Mouse (Mus musculus) retina, postnatal 7 days (tissue): ENCODE measurements around the gene Rrp12.
"Not testable (repeated sequence)": the region's sequence is repeated elsewhere in the genome, so short reads cannot be mapped to it uniquely, and the experiment has no call there.

Experiments
- DNase-seq: peaks from one replicate; pipeline ENCODE4 v3.0.0-alpha.2; 2012; ENCODE audit warnings: low read depth, low spot score

Rrp12 gene

DNA sequence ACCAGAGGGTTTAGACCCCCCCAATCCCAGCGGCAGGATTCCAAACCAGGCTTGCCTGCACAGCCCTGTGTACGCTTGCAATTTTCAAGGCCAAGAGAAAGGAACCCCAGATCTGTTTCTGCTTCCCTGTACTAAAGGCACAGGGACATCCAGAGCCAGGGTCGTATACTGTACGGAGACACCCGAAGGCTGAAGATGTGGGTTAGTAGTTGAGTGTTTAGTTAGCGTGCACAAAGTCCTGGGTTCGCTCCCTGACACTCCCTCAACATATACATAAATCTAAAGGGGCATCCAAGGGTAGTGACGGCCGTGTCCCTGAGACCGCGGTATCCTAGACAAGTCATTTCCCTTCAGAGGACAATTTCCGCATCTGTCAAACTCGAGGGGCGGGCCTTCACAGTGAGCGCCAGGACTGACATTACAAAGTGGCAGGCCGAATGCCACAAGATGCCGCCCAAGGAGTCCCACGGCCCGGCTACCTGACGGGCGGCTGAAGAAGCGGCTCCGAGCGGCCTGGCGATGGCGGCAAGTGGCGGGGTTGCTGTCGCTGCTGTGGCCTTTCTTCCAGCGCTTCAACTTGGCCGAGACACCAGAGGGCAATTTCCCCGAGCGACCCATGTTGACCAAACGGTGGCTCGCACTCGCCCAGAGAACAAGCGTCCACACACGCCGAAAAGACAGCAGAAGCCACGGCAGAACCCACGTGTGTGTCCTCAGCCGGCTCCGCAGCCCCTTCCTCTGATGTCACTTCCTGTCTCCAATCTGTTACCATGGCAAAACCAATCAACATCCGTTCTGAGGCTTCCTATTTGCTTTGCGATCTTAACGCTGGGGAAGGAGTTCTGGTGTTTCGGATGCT, at the start of gene Rrp12:
Gene Rrp12, minus strand, starts transcription at position 714 of the 859 bp plus-strand sequence.
- peak; percentile 90 for DNase-seq

DNA sequence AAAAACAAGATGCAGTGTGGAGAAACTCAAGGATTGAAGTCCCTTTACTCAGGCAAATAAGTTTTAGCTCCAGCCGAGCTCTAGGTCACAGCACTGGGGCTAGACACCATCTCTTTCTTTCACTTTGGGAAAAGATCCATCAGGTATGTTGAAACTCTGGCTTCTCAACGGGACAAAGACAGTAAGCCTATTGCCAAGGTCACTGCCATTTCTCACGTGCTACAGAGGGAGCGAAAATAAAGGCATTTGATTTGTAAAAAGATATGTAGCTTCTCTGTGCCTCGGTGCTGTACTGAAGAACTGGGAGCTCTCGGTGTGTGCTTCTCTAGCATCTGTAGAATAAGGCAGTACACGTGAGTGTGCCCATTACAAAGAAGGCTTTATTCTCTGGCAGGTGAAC, 47.9 kb upstream of the Rrp12 start:
- DNase-seq: no peak

GRCm38 (mm10) chr19:41938539-41938938, 42.6 kb upstream of the Rrp12 start:
- DNase-seq: no peak

GRCm38 (mm10) chr19:41935921-41936320, 39.9 kb upstream of the Rrp12 start:
- no peak for DNase-seq

- peak; percentile 50 for DNase-seq
These were observed 38.2 kb upstream of the Rrp12 start for GRCm38 (mm10) chr19:41934124-41934523.

DNA sequence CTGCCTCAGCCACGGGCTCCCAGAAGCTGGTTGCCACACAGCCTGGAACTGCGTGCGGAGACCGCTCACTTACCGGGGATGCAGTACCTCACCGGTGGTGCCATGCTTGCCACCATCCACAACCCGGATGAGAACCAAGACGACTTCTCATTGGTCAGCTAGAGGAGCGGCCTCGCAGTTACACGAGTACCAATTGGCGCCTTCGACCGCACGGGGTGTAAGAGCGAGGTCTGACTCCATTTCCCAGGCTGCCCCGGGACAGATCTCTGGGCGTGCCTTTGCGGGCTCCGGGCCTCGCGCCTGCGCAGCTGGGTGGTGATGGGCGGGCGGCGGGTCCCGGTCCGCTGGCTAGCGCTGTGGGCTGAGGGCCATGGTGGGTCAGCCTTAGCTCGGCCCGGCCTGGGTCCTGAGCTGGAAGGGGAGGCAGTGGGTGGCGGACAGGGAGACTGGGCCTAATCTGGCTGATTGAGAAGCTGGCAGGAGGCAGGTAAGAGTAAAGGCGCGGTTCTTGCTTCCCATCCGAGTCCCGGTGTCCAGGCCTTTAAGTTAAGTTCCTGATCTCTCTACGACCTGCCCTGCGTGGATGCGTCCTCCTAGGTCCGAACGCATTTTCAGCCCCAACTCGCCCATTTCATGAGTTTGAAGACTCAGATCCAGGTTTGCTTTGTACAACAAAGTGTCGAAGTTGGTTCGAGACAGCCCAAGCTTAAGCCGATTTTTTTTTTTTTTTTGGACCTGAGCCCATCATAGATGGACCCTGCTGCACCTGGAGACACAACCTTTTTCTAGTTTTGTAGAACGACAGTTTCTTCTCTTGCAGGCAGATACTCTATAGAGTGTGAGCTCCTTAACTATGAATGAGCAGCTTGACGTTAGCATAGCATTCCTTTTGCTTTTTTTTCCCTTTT, 37.5 kb upstream of the Rrp12 start, which contains the start of the genes Exosc1 and Zdhhc16:
Gene Exosc1, minus strand, starts transcription at position 245 of the 908 bp plus-strand sequence.
Gene Zdhhc16, plus strand, starts transcription at position 302 of the 908 bp plus-strand sequence.
- peak; percentile 97 for DNase-seq

DNA sequence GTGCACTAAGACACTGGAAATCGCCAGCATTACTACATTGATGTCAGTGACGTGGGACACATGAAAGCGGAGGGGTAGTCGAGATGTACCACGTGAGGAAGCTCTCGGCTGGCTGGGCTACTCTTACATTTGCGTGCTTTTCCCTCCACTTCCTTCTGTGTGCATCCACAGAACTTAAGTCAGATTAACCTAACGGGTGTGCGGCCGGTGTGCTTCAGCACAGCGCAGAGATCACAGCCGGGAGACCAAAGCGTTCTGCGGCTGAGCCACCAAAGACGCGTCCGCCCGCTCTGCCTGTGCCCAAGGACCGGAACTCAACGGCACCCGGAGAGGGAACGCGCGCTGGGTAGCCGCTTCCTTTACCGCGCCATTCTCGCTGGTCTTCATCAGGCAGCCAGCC, 36.7 kb upstream of the Rrp12 start:
- DNase-seq: no peak

GRCm38 (mm10) chr19:41920412-41921067, 24.6 kb upstream of the Rrp12 start:
- no peak for DNase-seq

DNA sequence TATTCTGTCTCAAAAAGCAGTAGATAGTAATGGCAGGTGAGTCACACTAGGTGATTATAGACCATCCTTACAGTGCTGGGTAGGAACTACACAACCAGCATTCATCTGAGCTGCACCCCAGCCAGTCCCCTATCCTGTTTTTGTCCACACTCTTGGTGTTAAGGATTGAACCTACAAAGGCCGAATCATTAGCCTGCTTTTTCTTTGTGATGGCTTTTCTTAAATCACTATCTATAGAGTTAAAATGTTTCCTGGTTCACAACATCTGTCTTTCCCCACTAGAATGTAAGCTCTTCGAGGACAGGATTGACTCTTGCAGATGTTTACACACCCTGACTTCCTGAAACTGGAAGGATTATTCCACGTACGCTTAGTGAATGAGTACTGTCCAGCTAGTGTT, 23.5 kb upstream of the Rrp12 start:
- no peak for DNase-seq

- no peak for DNase-seq
These were observed 20.9 kb upstream of the Rrp12 start for GRCm38 (mm10) chr19:41916853-41917252.

DNA sequence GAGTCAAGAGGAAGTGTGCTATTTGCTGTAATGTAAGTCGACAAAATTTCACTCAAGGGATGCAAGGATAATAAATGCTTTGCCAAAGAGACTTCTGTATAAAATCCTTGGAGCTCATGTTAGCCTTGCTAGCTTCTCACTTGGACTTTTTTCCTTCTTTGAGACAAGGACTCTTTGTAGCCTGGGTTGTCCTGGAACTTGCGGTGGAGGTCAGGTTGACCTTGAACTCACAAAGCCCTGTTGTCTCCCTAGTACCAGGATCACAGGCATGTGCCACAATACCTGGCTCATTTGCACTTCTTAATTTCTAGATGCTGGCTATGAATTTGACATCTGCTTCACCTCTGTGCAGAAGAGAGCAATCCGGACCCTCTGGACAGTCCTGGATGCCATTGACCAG, 19.3 kb upstream of the Rrp12 start:
- DNase-seq: no peak

- DNase-seq: not testable (repeated sequence)
These were observed 18.6 kb upstream of the Rrp12 start for GRCm38 (mm10) chr19:41914592-41914882.

- no peak for DNase-seq
These were observed 18.0 kb upstream of the Rrp12 start for GRCm38 (mm10) chr19:41913774-41914591.

DNA sequence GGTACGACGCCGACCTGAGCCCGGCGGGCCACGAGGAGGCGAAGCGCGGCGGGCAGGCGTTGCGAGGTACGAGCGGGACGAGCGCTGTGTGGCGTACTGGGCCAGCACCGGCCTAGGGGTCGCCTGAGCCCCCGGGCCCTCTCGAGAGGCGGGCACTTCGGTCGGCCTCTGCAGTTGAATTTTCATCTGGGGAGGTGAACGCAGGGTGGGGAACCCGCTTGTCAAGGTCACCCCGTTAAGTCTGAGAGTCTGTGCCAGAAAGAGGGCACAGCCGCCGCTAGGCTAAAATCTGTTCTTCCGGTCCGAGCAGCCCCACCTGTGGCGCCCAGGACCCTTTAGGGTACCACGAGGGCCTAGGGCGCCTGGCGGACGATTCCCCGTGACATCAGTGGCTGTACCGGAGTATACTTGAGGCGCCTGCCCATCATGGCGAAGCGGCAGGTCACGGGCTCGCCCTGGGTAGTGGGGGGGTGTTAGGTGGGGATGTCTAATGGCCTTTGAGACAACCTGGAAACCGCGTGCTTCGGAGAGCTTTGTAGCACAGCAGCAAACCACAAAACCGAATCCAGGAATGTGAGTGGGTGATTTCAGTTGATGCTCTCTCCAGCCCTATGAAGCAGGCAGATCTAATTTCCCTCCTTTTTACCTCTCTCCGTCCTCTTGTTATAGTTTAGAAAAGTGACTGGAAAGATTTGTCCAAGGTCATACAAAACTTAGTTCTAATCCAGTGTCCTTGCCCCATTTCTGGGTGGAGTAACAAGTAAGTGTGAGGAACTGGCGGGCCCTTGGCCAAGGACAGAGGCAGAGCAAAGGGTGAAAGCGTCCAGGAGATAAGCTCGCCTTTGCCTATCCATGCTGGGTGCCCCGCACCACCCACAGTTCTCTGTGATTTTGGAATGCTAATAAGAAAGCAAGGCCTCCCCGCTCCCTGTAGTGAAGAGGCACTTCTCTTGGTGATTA, 16.4 kb upstream of the Rrp12 start:
- no peak for DNase-seq

- peak; percentile 98 for DNase-seq
These were observed 15.5 kb upstream of the Rrp12 start, which contains the start of gene Pgam1 for GRCm38 (mm10) chr19:41911178-41912073. Pgam1 (plus strand) TSS chr19:41911923.

- DNase-seq: no peak
These were observed 14.4 kb upstream of the Rrp12 start for GRCm38 (mm10) chr19:41910396-41910795.

DNA sequence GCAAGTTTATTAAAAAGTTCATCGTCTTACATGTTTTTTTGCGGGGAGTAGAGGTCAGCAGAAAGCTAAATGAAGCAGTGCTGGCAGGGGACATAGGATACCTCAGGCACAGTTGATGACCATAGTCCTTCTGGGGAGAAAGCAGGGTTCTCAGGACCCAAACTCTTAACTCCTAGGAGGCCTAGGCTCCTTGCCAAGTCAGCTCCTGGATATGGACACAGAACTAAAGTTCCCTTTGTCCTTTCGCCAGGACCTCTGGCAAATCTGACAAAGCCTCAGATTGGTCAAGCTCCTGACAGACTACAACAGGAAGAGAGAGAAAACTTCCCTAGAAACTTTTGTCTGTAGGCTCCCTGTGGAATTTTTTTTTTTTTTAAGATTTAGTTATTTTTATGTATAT, 12.8 kb upstream of the Rrp12 start:
- DNase-seq: no peak

DNA sequence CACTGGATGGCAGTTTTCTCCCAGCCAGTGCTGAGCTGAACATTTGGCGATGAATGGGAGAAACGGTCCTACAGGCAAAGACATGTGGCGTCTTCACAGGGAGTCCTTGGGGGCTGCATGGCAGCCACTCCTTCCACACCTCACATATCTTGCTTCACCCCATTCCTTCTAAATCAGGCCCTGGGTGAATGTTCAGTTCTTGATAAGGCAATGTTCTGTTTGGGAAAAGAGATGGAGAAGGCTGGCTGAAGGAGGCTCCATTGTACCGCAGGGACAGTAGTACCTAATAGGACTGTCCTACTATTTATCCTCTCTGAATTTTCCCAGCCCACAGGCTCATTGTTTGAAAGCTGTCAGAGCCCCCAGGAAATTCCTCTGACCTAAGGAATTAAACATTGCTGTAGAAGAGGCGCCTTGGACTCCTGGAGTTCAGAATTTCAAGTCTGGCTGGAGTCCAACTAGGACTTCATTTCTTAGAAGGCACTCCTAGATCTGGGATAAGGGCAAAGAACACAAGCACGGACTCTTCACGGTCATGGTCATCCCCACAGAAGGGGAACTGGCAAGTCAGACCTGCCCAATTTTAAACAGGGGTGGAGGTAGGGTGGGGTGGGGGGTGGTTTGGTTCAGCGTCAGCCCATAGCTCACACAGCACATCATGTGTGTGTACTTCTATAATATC, 11.2 kb upstream of the Rrp12 start:
- DNase-seq: no peak
